Mouse (Mus musculus): Measurements from ENCODE around the gene Scd4.
"Not testable (repeated sequence)": the region's sequence is repeated elsewhere in the genome, so short reads cannot be mapped to it uniquely, and the experiment has no call there.

DNA sequence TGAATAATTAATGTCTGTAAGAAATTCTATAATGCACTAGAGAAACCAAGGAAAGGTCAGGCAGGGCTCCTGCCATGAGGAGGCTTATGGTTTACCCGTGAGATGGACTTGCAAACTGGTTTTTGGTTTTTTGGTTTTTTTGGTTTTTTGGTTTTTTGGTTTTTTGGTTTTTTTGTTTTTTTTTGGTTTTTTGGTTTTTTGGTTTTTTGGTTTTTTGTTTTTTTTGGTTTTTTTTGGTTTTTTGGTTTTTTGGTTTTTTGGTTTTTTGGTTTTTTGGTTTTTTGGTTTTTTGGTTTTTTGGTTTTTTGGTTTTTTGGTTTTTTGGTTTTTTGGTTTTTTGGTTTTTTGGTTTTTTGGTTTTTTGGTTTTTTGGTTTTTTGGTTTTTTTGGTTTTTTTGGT lies 1.8 kb upstream of the Scd4 start:
- TF ChIP-seq POLR2A (IDR thresholded peaks at IDR 0.05; ENCODE audit: insufficient read depth, low read depth, low read length); CTCF (IDR thresholded peaks at IDR 0.05); EP300 (IDR thresholded peaks at IDR 0.05; ENCODE audit: insufficient read depth, low read depth, low read length): not testable (repeated sequence)

All from heart, adult 2 months (tissue).